Mouse (Mus musculus) olfactory bulb, adult 2 months (tissue): ENCODE measurements around the gene Lrg1.

ENCODE experiments used
- CTCF ChIP-seq: fragments of 200-500 bp; IDR thresholded peaks from 2 replicates; pipeline ENCODE4 v1.5.1; 2012; ENCODE audit warnings: low read depth, mild to moderate bottlenecking, low read length, moderate library complexity; ENCODE audit not compliant: insufficient read depth
- POLR2A ChIP-seq: fragments of 200-500 bp; IDR thresholded peaks from 2 replicates; pipeline ENCODE4 v1.6.1; 2012; ENCODE audit warnings: mild to moderate bottlenecking, low read depth, low read length, moderate library complexity; ENCODE audit not compliant: insufficient read depth

GRCm38 (mm10) chr17:56077523-56077922, 44.3 kb downstream of the Lrg1 start:
- TF ChIP-seq CTCF (no peak), POLR2A (no peak)
